Mouse (Mus musculus) intestine, embryonic 16.5 days (tissue): ENCODE results near the gene Lamc2. TPM values are rescaled to one million over a fixed set of nuclear protein-coding genes. Genes with fewer than 3 reads are reported as not detected.
"Not testable (repeated sequence)": the region's sequence is repeated elsewhere in the genome, so short reads cannot be mapped to it uniquely, and the experiment has no call there.

Source experiments
- ATAC-seq: fragments of 200-750 bp; cut with Nextera tagmentation; 2 replicates; pipeline ENCODE4 v1.8.0; 2017; ENCODE audit warnings: moderate TSS enrichment, moderate library complexity
- H3K27ac ChIP-seq: fragments of 300-500 bp; sonication (generic); 2 replicates; pipeline ENCODE4 v1.5.1; 2014; ENCODE audit warnings: mild to moderate bottlenecking, low read length
- H3K27me3 ChIP-seq: fragments of 300-500 bp; sonication (generic); replicated peaks from 2 replicates; pipeline ENCODE4 v1.6.1; 2014; ENCODE audit warnings: low read length, control low read depth, mixed read lengths; ENCODE audit not compliant: control insufficient read depth, insufficient read depth
- H3K36me3 ChIP-seq: fragments of 300-500 bp; sonication (generic); 2 replicates; pipeline ENCODE4 v1.6.1; 2014; ENCODE audit warnings: low read length, control low read depth; ENCODE audit not compliant: control insufficient read depth, insufficient read depth
- H3K4me1 ChIP-seq: fragments of 300-500 bp; sonication (generic); 2 replicates; pipeline ENCODE4 v1.6.1; 2014; ENCODE audit warnings: low read length, control low read depth, mixed read lengths; ENCODE audit not compliant: control insufficient read depth, insufficient read depth
- H3K4me2 ChIP-seq: fragments of 300-500 bp; sonication (generic); 2 replicates; pipeline ENCODE4 v1.6.1; 2014; ENCODE audit warnings: low read depth, low read length, control low read depth
- H3K4me3 ChIP-seq: fragments of 300-500 bp; sonication (generic); 2 replicates; pipeline ENCODE4 v1.5.1; 2014; ENCODE audit warnings: mild to moderate bottlenecking, low read length
- H3K9ac ChIP-seq: fragments of 300-500 bp; sonication (generic); 2 replicates; pipeline ENCODE4 v1.6.1; 2014; ENCODE audit warnings: low read depth, low read length
- H3K9me3 ChIP-seq: fragments of 300-500 bp; sonication (generic); 2 replicates; pipeline ENCODE4 v1.6.1; 2016; ENCODE audit warnings: low read length, control low read depth; ENCODE audit not compliant: control insufficient read depth
- WGBS: fragments of 180-500 bp; shearing (Covaris S2); extraction: QIAGEN DNeasy Blood & Tissue Kit; methylation state at CpG from one replicate; pipeline ENCODE4 v1.1.7; 2014; 5-methylcytosine and 5-hydroxymethylcytosine counted together
- polyA plus RNA-seq: library from polyadenylated mRNA; unstranded; fragments of >200 nt; fragmentation: Nextera tagmentation; extraction: Ambion mirVana; gene quantifications from 2 replicates; pipeline ENCODE4 v1.2.1, GENCODE M21; 2015

Lamc2 gene
- polyA plus RNA-seq, 1 experiment from 2014 or later, result 6.0 TPM

DNA sequence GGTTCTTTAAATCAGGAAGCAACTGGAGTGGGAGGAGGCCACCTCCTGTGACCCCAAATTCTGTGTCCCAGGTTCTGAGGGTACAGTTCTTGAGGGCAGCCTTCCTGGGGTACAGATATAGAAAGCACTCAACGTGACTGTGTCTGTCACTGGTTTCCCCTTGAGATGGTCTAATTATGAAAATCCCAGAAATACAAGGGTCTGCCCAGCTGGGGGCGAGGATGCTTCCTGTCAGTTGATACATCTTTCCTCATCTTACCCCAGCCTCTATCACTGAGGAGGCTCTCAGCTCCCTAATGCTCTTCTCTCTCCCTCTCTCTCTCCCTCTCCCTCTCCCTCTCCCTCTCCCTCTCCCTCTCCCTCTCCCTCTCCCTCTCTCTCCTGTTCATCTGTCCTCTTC lies 96.2 kb downstream of the Lamc2 start:
- H3K4me3 ChIP-seq, result no peak overlapping the region
- no peaks in the 10 kb centered on the region for H3K36me3 ChIP-seq
- H3K4me1 ChIP-seq, result peaks cover 5% of the 10 kb centered on the region; the same call in 1 of the 2 replicates
- WGBS, result 84% methylated on average over 2 of the region's 2 CpGs
- no peaks in the 10 kb centered on the region for H3K27me3 ChIP-seq
- H3K9ac ChIP-seq, result no peak overlapping the region
- H3K9me3 ChIP-seq, result no peaks in the 10 kb centered on the region
- H3K4me2 ChIP-seq, result no peak overlapping the region
- ATAC-seq, result no peak
- no peak overlapping the region for H3K27ac ChIP-seq

DNA sequence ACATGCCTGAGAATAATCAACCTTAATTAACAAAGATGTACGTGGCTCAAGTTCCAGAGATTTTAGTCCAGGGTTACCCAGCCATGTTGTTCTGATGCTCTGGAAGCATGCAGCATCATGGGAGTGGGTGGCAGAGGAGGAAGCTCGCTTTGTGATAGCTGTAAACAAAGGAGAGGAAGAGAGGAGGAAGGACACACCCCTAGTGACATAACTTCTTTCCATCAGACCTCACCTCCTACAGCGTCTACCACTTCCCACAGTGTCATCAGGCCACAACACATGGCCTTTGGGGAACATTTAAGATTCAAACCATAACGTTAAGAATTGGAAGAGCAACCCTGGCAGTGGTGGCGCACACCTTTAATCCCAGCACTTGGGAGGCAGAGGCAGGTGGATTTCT lies 98.5 kb downstream of the Lamc2 start:
- Histone ChIP-seq H3K27ac (no peak overlapping the region), H3K4me3 (no peak overlapping the region), H3K9ac (no peak overlapping the region), H3K9me3 (no peaks in the 10 kb centered on the region), H3K4me2 (no peak overlapping the region), H3K36me3 (no peaks in the 10 kb centered on the region), H3K27me3 (no peaks in the 10 kb centered on the region), H3K4me1 (peaks cover 5% of the 10 kb centered on the region; the same call in 1 of the 2 replicates)
- ATAC-seq, result no peak
- 83% methylated on average over 5 of the region's 5 CpGs for WGBS

DNA sequence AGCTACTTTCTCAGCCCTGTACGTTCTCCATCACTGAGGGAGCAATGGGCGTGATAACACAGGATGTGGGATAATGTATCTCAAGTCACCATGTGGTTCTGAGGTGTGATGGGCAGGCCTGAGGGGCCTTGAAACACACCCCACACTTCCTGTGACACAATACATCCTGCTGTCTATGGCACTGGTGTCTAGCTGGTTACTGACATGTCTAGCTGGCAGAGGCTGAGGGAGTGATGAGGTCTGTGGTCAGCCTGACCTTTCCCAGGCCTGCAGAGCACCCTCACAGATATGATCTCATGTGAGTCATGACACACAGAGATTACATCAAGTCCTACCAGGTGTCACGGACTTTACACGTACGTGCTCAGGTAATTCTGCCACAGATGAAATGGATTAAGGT lies 101.0 kb downstream of the Lamc2 start:
- Histone ChIP-seq H3K27me3 (no peaks in the 10 kb centered on the region), H3K9ac (no peak overlapping the region), H3K4me1 (no peaks in the 10 kb centered on the region), H3K27ac (no peak overlapping the region), H3K4me3 (no peak overlapping the region), H3K4me2 (no peak overlapping the region), H3K36me3 (no peaks in the 10 kb centered on the region), H3K9me3 (no peaks in the 10 kb centered on the region)
- WGBS, result 91% methylated on average over 5 of the region's 5 CpGs
- ATAC-seq, result no peak

DNA sequence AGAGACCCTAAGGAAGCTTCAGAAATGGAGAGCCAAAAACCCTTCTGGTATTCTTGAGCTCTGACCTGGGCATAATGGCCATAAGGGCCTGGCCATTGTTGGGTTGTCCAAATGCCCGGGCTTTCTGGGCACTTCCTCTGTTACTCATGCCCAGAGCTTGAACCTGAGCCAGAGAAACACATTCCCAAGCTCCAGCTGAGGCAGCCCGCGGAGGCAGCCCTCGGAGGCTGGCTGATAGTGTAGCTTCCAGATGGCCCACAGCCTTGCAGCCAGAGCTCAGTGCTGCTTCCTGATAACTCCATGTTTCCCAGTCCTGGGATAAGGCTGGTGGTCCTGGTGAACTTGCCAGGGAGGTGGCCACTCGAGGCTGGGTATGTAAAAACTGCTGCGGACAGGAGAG lies 102.1 kb downstream of the Lamc2 start:
- H3K9me3 ChIP-seq, result no peaks in the 10 kb centered on the region
- no peak overlapping the region for H3K4me3 ChIP-seq
- no peaks in the 10 kb centered on the region for H3K36me3 ChIP-seq
- H3K27me3 ChIP-seq, result no peaks in the 10 kb centered on the region
- no peak overlapping the region for H3K4me2 ChIP-seq
- WGBS, result 60% methylated on average over 6 of the region's 6 CpGs
- H3K4me1 ChIP-seq, result no peaks in the 10 kb centered on the region
- H3K27ac ChIP-seq, result no peak overlapping the region
- no peak for ATAC-seq
- H3K9ac ChIP-seq, result no peak overlapping the region

GRCm38 (mm10) chr1:153083233-153083632 lies 103.0 kb downstream of the Lamc2 start:
- WGBS, result 88% methylated on average over 7 of the region's 14 CpGs
- not testable (repeated sequence) for H3K9ac ChIP-seq, H3K4me1 ChIP-seq, H3K9me3 ChIP-seq, H3K27me3 ChIP-seq, H3K36me3 ChIP-seq, ATAC-seq, H3K4me3 ChIP-seq, H3K4me2 ChIP-seq, H3K27ac ChIP-seq

DNA sequence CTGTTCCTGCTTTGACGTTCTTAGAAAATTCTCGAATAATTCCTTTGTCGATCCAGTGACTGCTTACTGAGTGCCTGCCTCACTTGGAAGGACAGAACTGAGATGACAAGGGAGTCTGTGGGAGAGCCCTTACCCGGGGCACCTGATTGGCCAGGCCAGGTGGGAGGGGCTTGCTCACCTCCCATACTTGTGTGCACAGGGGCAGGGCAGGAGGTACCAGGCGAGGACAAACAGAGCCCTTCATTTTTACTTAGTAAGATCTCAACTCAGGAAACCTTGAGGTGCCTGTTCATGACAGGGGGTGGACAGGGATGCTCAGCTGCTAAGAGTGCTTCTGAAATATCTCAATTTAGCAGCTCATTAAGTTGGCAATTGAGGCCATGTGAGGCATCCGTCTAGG lies 110.3 kb downstream of the Lamc2 start:
- no peak overlapping the region for H3K4me2 ChIP-seq
- no peak overlapping the region for H3K4me3 ChIP-seq
- WGBS, result 43% methylated on average over 6 of the region's 6 CpGs
- no peak overlapping the region for H3K27ac ChIP-seq
- no peaks in the 10 kb centered on the region for H3K36me3 ChIP-seq
- no peak for ATAC-seq
- no peak overlapping the region for H3K9ac ChIP-seq
- peaks cover 26% of the 10 kb centered on the region for H3K4me1 ChIP-seq
- no peaks in the 10 kb centered on the region for H3K9me3 ChIP-seq
- no peaks in the 10 kb centered on the region; the same call in none of the 2 replicates for H3K27me3 ChIP-seq

GRCm38 (mm10) chr1:153075087-153075736 lies 111.0 kb downstream of the Lamc2 start:
- no peak overlapping the region for H3K4me2 ChIP-seq
- H3K36me3 ChIP-seq, result no peaks in the 10 kb centered on the region
- H3K9ac ChIP-seq, result no peak overlapping the region
- no peak overlapping the region for H3K27ac ChIP-seq
- no peak for ATAC-seq
- 76% methylated on average over 3 of the region's 3 CpGs for WGBS
- H3K9me3 ChIP-seq, result no peaks in the 10 kb centered on the region
- H3K27me3 ChIP-seq, result no peaks in the 10 kb centered on the region; the same call in none of the 2 replicates
- no peak overlapping the region for H3K4me3 ChIP-seq
- peaks cover 26% of the 10 kb centered on the region for H3K4me1 ChIP-seq

GRCm38 (mm10) chr1:153073441-153073840 lies 112.8 kb downstream of the Lamc2 start:
- peak overlapping the region; percentile 22; the same call in 1 of the 2 replicates for H3K4me2 ChIP-seq
- H3K36me3 ChIP-seq, result no peaks in the 10 kb centered on the region
- H3K4me1 ChIP-seq, result peaks cover 26% of the 10 kb centered on the region
- no peaks in the 10 kb centered on the region for H3K9me3 ChIP-seq
- no peak overlapping the region for H3K4me3 ChIP-seq
- H3K27me3 ChIP-seq, result no peaks in the 10 kb centered on the region; the same call in none of the 2 replicates
- WGBS, result 21% methylated on average over 9 of the region's 9 CpGs
- H3K9ac ChIP-seq, result no peak overlapping the region
- peak; percentile 57 for ATAC-seq
- no peak overlapping the region for H3K27ac ChIP-seq
